Mouse (Mus musculus): ENCODE measurements around the gene Sept8.
"Not testable (repeated sequence)": the region's sequence is repeated elsewhere in the genome, so short reads cannot be mapped to it uniquely, and the experiment has no call there.

The Sept8 gene

DNA sequence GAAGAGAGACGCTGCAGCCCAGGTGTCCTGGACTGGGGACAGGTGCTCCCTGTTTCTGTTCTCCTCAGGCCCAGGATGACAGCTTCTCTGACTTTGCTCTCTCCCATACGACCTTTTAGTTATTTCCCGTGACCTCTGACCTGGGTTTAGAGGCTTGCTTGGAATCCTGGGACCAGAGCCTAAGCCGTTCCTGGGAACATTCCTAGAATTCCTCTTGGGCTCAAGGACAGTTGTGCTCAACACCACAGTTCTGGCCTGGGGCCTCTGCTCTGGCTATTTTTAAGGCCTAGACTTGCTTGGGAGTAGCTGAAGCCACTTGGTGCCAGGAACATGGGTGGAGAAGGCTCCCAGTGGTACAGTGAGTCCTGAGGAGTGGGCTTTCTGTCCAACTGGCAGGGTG, 6.4 kb downstream of the Sept8 start:
- DNase-seq (ENCODE audit: low spot score), result no peak

DNA sequence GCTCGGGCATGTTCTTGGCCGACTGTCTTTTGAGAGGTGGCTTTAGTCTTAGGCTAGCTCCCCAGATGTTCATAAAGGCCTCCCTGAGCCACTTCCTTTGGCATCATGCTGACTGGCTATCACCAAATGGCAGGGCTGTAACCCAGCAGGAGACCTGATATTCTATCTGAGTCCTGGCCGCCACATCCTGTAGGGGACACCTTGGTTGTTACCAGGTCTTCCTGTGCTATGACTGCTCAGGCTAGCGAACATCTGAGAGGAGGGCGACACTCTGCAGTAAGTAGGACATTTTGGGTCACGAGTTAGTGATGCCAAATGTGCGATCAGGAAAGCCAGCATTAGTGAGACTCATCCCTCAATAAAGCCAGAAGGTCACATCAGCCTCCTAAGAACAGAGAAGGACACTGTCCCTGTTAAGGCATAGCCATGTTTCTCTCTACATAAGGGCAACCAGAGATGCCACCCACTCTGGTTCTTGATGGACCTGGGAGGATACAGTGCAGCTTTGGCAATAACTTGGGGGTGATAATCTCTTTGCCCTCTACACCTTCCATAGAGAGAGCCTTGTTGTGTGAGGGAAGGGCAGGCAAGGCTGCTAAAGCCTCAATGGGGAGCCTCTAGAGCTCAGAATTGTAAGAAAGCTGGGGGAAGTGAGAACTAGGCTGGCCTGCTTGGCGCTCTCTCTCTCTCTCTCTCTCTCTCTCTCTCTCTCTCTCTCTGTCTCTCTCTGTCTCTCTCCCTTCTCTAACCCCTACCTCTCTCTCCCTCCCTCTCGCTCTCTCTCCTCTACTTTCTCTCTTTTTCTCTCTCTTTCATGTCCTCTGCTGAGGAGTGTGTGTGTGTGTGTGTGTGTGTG, 9.6 kb downstream of the Sept8 start:
- DNase-seq (ENCODE audit: low spot score), result no peak

DNA sequence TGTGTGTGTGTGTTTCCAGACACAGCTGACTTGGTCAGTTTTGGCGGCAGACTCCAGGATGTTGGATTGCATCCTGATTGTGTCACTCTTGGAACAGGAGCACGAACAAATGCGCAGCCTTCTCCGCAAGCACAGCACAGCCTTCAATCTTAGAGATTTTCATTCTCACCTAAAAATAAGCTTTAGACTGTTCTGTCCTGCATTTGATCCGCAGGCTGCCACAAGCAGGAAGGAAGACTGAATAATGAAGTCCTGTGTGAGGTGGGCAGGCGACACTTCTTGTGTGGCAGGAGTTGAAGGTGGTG, 10.1 kb downstream of the Sept8 start:
- no peak for DNase-seq (ENCODE audit: low spot score)

DNA sequence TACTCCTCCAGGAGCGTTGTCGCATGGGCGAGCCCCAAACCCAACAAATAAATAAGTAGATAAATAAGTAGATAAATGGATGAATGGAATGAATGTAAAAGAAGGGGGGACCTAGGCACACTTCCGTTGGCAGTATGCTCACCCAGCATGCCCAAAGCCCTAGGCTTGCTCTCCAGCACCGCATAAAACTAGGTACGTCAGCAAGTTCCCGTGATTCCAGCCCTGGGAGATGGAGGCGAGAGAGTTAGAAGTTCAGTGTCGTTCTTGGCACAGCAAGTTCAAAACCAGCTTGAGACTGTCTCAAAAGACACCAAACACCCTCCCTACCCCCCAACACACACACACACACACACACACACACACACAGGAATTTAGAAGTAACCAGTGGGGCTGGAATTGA, 10.9 kb downstream of the Sept8 start:
- DNase-seq (ENCODE audit: low spot score), result no peak

DNA sequence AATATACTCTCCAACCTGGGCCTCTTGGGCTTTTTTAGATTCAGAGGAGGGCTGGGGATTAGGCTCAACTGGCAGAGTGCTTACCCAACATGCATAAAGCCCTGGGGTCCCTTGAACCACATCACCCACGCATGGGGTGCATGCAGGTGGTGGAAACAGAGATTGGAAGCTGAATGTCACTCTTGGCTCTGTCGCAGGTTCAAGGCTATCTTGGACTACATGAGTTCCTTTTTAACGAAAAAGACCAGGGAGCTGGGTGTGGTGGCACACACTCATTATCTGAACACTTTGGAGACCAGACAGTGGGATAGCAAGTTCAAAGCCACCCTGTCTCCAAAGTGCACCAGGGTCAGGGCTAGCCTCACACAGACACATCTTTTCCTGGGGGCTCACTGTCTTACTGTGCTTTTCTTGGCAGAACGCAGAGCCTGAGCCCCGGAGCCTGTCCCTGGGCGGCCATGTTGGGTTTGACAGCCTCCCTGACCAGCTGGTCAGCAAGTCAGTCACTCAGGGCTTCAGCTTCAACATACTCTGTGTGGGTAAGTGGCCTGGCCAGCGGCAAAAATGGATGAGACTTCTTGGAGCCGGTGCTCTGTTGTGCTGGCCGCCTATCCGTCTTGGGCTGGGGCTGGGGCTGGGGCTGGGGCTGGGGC, 12.6 kb downstream of the Sept8 start:
- no peak for DNase-seq (ENCODE audit: low spot score)

DNA sequence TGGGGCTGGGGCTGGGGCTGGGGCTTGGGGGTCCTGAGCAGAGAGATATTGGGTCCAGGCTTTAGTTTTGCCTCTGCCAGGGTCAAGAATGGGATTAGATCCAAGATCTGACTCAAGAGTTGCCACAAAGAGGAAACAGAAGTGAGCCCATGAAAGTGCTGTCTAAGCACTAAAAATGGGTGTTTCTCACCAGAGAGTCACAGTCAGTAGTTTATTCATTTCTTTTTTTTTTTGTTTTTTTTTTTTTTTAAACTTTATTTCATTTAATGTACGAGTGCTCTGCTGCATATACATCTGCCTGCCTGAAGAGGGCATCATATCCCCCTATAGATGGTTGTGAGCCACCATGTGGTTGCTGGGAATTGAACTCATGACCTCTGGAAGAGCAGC, 13.2 kb downstream of the Sept8 start:
- no peak for DNase-seq (ENCODE audit: low spot score)

DNA sequence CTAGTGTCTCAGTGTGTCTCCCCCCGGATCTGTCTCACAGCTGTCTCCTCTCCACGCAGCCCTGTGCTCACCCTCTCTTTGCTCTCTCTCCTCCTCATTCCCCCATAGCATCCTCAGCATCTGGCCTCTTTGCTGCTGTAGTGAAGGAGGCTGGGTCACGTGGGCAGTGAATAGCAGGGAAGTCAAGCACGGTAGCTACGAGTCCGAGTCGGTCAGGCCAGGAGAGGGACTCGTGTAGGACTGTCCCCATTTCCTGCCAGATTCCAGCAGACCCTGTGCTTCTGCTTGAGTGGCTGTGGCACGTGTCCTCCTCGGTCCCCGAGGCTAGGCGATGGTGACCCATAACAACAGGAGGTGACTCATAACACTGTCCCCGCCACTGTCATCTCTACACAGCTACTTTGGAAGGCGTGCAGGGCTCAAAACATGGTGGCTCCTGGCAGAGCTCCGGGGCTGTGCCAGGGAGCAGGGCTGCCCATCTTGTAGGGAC, 20.0 kb downstream of the Sept8 start:
- no peak for DNase-seq (ENCODE audit: low spot score)

DNA sequence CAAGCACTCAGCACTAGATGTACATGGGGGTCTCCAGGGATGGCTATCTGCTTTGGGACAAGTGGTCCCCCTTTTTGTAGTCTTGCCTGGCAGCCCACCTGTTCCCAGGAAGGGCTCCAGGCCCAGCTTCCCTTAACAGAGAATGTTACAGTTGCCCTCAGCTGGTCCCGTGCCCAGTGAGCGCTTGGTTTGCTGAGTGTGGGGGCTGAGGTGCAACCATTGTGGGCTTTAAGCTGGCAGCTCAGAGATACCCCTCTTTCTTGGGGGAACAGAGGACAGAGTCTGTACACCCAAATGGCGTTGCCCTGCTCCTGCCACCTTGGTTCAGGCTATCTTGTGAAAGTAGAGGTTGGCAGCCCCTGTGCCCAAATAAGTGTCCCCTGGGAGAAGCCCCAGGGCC, 21.3 kb downstream of the Sept8 start:
- DNase-seq (ENCODE audit: low spot score), result no peak

DNA sequence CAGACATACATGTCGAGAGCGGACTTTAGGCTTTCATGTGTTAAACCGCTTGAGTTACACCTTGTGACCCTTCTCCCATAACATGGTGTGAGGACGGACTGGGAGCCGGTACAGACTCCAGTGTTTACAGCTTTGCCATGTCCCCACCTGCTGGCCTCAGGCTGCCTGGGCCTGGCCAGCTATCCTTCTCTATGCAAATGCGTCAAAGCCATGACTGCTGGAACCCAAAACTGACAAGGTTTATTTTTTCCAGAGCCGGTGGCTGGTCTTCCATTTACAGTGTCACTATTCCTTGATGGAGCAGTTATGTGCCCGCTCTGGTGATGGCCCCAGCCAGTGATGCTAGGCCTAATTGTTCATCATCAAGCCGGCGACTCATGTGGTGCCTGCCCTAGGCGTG, 22.2 kb downstream of the Sept8 start:
- DNase-seq (ENCODE audit: low spot score), result no peak

DNA sequence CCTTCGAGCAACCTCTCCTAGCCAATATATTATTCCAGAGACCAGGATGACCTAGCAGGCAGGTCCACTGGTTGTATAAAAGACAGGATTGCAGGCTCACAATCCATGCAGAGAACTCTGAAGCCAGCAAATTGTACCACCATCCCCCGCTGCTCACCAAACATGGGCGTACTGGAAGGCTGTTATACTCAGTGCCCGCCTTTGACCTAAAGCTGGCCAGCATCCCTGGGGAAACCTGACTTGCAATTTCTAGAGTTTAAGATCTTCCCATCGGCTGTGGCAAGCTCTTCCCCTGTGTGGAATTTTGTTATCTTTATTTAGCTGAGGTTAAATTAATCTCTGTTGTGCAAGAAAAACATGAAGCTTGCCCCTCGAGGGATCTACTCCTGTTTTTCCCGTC, 24.0 kb downstream of the Sept8 start:
- no peak for DNase-seq (ENCODE audit: low spot score)

DNA sequence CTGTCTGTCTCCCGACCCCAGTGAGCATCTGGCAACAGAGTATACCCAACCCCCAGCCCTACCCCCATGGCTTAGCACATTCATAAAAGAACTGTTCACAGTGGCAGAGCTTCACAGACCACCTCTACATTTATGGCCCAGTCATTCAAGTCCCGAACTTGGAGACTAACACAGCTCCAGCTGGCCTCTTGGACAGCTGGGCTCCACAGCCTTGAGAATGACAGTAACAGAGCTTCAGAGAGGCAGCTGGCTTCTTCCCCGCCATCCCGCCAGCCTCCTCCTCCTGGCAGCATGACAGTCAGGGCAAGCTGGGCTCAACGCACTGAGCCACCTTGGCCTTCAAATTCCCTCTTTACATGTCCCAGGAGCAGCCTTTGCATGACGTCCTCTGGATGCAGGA, 27.2 kb downstream of the Sept8 start:
- no peak for DNase-seq (ENCODE audit: low spot score)

DNA sequence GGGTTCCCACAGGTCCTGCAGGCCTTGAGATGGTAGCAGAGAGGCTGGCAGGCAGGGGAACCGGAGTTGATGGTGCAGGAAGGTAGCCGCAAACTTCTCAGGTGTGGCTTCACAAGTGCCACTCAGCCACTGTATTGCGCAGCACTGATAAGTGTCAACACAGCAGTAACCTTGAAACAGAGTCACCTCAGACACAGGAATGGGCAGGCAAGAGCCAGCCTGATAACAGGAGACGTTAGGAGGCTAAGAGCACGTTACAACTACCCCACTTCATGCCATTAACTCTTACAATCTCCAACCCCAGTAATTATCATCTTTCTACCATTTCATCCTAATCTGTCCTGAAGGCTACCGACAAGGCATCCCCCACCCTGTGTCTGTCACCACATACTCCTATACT, 28.5 kb downstream of the Sept8 start:
- no peak for DNase-seq (ENCODE audit: low spot score)

DNA sequence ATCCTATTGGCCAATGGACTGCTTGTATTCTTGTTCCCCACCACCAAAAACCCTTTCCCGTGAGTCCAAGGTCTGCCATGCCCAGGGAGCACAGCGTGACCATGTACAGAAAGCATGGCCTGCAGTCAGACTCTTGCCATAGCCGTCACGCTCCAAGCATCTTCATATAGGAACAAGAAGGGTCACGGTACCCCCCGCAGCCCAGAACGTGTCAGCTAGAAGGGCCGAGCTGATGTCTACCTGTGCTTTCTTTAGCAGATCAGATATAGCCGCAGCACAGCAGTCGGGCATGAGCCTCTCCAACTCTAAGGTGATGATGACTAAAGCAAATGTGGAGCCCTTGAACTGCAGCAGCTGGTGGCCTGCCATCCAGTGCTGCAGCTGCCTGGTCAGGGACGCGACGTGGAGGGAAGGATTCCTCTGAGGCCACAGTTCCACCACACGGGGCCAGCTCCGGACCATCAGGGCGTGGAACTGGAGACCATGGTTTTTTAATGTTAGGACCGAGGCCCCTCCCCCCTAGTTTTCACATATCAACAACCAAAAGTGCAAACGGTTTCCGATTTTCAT, 29.1 kb downstream of the Sept8 start:
- no peak for DNase-seq (ENCODE audit: low spot score)

DNA sequence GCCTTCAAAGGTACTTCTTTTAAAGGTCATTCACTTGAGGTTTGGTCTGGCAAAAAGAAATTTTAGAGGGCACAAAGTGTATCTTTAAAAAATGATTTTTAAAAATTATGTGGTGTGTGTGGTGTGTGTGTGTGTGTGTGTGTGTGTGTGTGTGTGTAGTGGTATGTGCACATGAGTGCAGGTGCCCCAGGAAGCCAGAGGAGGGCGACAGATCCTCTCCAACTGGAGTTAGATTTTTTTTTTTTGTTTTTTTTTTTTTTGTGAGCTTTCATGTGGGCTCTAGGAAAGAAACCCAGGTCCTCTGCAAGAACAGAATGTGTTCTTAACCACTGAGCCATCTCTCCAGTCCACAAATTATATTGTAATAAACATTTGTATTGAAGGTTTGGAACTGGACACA, 31.7 kb downstream of the Sept8 start:
- no peak for DNase-seq (ENCODE audit: low spot score)

DNA sequence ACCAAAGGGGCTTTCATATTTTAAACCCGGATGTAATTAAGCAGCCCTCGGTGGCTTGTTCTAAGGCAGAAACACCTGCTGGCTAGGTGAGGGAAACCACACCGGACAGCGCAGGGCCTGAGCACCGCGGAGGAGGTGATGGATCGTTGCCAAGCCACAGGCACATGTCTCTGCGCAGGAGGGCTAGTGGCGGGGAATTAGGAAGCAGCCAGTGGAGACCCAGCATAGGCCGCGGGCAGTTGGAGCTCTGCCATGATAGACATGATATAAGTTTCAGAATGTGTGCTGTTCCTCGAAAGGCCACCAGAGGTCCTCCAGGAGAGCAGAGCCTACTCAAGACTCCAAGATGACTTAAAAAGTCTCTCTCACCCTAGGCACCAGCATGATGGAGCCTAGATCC, 32.7 kb downstream of the Sept8 start:
- DNase-seq (ENCODE audit: low spot score), result no peak

DNA sequence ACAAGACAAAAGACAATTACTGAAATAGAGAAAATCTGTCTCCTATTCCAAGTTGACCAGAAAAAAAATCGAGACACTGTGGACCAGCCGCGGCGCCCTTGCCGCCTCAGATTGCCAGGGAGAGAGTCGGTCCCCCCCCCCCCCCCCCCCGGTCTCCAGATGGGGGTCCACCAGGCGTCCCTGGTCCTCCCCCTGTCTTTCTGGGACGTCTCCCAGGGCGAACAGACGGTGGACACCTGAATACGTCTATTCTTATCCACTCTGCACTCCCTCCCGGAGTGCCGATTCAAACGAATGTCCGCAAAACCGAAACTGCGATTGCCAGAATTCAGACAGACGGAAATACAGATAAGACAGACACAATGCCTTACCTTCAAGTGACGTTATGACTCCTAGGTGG, 37.5 kb downstream of the Sept8 start:
- DNase-seq (ENCODE audit: low spot score), result not testable (repeated sequence)

DNA sequence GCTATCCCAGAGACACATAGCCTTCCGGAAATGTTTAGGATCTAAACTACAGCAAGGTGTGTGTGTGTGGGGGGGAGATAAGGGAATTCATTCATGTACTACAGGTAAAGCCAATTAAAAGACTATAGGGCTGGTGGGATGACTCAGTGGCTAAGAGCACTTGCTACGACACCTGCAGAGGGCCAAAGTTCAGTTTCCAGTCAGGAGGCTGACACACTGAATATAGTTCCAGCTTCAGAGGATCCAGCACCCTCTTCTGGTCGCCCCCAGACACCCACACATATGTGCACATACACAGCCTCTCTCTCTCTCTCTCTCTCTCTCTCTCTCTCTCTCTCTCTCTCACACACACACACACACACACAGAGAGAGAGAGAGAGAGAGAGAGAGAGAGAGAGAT, 38.9 kb downstream of the Sept8 start:
- not testable (repeated sequence) for DNase-seq (ENCODE audit: low spot score)

DNA sequence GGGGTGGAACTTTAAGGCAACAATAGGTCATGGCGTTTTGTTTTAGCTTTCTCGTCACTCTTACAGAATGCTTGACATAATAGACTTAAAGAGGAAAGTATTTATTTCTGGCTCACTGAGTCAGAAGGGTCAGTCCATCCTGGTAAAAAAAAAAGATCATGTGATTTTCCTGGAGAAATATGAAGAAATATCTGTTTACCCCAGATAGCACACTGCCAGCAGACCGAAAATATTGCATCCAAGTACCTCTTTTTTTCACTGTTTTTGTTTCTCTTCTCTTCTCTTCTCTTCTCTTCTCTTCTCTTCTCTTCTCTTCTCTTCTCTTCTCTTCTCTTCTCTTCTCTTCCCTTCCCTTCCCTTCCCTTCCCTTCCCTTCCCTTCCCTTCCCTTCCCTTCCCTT, 40.9 kb downstream of the Sept8 start:
- not testable (repeated sequence) for DNase-seq (ENCODE audit: low spot score)

DNA sequence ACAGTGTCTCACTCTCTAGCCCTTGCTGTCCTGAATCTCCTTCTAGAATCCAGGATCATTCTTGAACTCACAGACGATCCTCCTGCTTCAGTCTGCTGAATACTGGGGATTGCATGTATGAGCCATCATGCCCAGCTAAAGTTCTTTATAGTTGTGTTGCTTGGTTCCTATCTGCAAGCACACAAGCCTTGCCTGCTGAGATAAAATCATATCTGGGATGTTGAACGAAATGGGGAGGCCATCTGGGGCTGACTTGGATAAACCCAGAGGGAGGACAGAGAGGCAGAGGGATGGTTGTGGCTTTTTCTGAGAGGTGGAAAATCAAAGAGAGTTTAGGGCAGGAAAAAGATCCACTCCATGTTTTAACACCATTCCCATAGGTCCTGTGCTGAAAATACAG, 42.9 kb downstream of the Sept8 start:
- no peak for DNase-seq (ENCODE audit: low spot score)

DNA sequence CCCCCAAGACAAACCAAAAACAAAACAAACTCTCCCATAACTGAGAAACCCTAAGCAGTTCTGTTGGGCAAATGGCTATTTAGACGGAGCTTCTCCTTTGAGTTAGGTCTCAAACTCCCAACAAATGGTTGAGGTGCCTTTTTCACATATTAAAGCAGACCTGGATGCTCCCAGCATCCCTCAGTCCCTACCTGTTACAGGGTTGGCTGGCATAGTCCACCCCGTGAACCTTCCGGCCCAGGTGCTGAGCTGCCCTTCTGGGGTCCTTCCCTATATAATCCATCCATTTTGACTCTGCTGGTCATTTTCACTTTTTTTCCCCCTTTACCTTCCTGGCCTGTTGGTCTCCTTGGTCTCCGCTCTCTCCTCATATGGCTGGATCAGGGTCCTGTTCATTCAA, 47.6 kb downstream of the Sept8 start:
- DNase-seq (ENCODE audit: low spot score), result no peak

DNA sequence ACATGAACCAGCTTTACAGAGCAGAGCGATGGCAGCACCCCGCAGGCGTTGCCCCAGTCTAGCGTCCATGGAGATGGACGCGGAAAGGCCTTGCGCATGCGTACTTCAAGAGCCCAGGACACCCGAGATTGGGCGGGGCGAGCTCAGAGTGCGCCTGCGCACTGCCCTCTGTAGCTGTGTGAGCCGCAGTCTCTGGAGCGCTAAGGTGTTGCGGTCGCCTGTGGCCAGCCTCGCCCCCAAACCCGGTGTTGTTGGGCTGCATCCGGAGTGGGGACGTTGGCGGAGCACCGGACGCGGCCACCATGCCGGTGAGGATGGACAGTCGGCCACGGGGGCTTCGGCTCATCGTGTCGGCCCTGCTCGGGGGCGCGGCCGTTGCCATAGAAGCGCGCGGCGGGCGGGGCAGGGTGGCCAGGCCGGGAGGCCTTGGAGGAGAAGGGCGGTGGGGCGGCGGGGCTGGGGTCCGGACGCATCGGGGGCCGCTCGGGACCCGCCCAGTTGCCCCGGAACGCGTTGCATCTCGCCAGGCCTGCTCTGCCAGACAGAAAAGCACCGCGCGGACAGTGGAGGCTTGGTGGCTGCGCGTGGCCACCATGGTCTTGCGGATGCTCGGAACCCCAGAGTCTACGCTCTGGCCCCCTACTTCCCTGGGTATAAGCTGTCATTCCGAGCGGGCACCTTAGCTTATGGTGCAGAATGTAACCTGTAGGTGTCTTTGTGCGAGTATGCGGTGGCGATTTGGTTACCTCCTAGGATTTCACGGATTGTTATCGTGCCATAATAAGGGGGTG, 48.4 kb downstream of the Sept8 start, which contains the start of gene Kif3a:
Gene Kif3a (plus strand): TSS at position 156 of the 791 bp plus-strand sequence.
- peak; percentile 93 for DNase-seq (ENCODE audit: low spot score)

DNA sequence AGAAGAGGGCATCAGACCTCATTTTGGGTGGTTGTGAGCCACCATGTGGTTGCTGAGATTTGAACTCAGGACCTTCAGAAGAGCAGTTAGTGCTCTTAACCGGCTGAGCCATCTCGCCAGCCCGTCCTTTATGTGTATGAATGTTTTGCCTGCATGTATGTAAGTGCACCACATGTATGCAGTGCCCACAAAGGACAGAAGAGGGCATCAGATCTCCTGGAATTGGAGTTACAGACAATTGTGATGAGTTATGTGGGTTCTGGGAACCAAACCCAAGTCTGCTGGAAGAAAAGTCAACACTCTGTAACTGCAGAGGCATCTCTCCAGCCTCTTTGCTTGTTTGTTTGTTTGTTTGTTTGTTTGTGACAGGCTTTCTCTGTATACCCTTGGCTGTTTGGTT, 61.5 kb downstream of the Sept8 start:
- DNase-seq (ENCODE audit: low spot score), result no peak

DNA sequence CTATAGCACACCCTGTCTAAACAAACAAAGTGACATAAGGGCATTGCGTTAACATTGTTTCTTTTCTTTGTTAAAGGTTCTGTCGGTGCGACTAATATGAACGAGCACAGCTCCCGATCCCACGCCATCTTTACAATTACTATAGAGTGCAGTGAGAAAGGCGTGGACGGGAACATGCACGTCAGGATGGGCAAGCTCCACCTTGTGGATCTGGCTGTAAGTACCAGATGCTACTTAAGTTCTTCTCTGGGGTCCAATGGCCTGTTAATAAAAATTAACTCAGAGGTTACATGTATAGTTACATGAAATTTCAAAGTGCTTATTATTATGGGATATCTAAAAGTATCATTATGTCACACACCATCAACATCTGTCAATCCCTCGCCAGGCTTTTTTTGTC, 64.1 kb downstream of the Sept8 start:
- no peak for DNase-seq (ENCODE audit: low spot score)

All from left cerebral cortex, adult 11 months (tissue).